Mouse (Mus musculus) adrenal gland, postnatal 14 days (tissue): ENCODE results near the gene Cmtm8. TPM values are rescaled to one million over a fixed set of nuclear protein-coding genes. Genes with fewer than 3 reads are reported as not detected.

ENCODE experiments used
- DNase-seq: peaks from one replicate; pipeline ENCODE4 v3.0.0; 2021; ENCODE audit warnings: mixed read lengths
- total RNA-seq: library from RNA; stranded (reverse); gene quantifications from 2 replicates; pipeline ENCODE4 v1.2.3, GENCODE M21; 2021

The Cmtm8 gene
- total RNA-seq, 1 experiment from 2014 or later: 16.9 TPM

GRCm38 (mm10) chr9:114785432-114786125 lies 58.4 kb downstream of the Cmtm8 start:
- no peak for DNase-seq

- DNase-seq: peak; percentile 91
Measured at GRCm38 (mm10) chr9:114781526-114782212, 62.3 kb downstream of the Cmtm8 start, which contains the start of gene Cmtm7. Cmtm7 (minus strand) TSS chr9:114781856.

GRCm38 (mm10) chr9:114780746-114781525 lies 63.0 kb downstream of the Cmtm8 start:
- peak; percentile 77 for DNase-seq

GRCm38 (mm10) chr9:114779984-114780745 lies 63.8 kb downstream of the Cmtm8 start:
- peak; percentile 48 for DNase-seq

- no peak for DNase-seq
Measured at GRCm38 (mm10) chr9:114778877-114779276, 65.1 kb downstream of the Cmtm8 start.

GRCm38 (mm10) chr9:114778047-114778390 lies 65.9 kb downstream of the Cmtm8 start:
- DNase-seq: no peak

GRCm38 (mm10) chr9:114777178-114778046 lies 66.5 kb downstream of the Cmtm8 start:
- DNase-seq: no peak

- no peak for DNase-seq
Measured at GRCm38 (mm10) chr9:114776361-114776760, 67.6 kb downstream of the Cmtm8 start.

- peak; percentile 62 for DNase-seq
Measured at GRCm38 (mm10) chr9:114775272-114775671, 68.7 kb downstream of the Cmtm8 start.

- DNase-seq: peak; percentile 61
Measured at GRCm38 (mm10) chr9:114774629-114775028, 69.3 kb downstream of the Cmtm8 start.

GRCm38 (mm10) chr9:114771565-114771964 lies 72.4 kb downstream of the Cmtm8 start:
- DNase-seq: no peak

GRCm38 (mm10) chr9:114770224-114770623 lies 73.7 kb downstream of the Cmtm8 start:
- DNase-seq: peak; percentile 37

GRCm38 (mm10) chr9:114768066-114768465 lies 75.9 kb downstream of the Cmtm8 start:
- DNase-seq: no peak

- DNase-seq: no peak
Measured at GRCm38 (mm10) chr9:114767507-114767906, 76.4 kb downstream of the Cmtm8 start.

- DNase-seq: peak; percentile 74
Measured at GRCm38 (mm10) chr9:114767030-114767429, 76.9 kb downstream of the Cmtm8 start.

GRCm38 (mm10) chr9:114763341-114763740 lies 80.6 kb downstream of the Cmtm8 start:
- DNase-seq: peak; percentile 65

GRCm38 (mm10) chr9:114761848-114762247 lies 82.1 kb downstream of the Cmtm8 start:
- DNase-seq: no peak

GRCm38 (mm10) chr9:114760353-114760752 lies 83.6 kb downstream of the Cmtm8 start:
- no peak for DNase-seq

GRCm38 (mm10) chr9:114759886-114760285 lies 84.1 kb downstream of the Cmtm8 start:
- DNase-seq: no peak

- no peak for DNase-seq
Measured at GRCm38 (mm10) chr9:114758801-114759200, 85.2 kb downstream of the Cmtm8 start.

- DNase-seq: no peak
Measured at GRCm38 (mm10) chr9:114758272-114758671, 85.7 kb downstream of the Cmtm8 start.
